Mouse (Mus musculus): Measurements from ENCODE around the gene Olfr620.

- TF ChIP-seq CTCF (IDR thresholded peaks at IDR 0.05; ENCODE audit: low read depth) (no peak), EP300 (IDR thresholded peaks at IDR 0.05; ENCODE audit: low read depth) (no peak)
Measured at GRCm38 (mm10) chr7:103642602-103643001, 30.3 kb upstream of the Olfr620 start, which contains the start of gene Olfr622.
